Mouse (Mus musculus) lung, embryonic 15.5 days (tissue): Measurements from ENCODE around the gene Babam2. TPM values are rescaled to one million over a fixed set of nuclear protein-coding genes. Genes with fewer than 3 reads are reported as not detected.

ENCODE experiments used
- ATAC-seq: fragments of 200-750 bp; cut with Nextera tagmentation; 2 replicates; pipeline ENCODE4 v1.8.0; 2017; ENCODE audit warnings: moderate number of reproducible peaks, borderline replicate concordance; ENCODE audit not compliant: low FRiP score, low TSS enrichment; ENCODE audit errors: extremely low read depth
- H3K27ac ChIP-seq: fragments of 300-500 bp; sonication (generic); 2 replicates; pipeline ENCODE4 v1.5.1; 2015; ENCODE audit warnings: moderate library complexity, mild to moderate bottlenecking, inconsistent platforms
- H3K27me3 ChIP-seq: fragments of 300-500 bp; sonication (generic); 2 replicates; pipeline ENCODE4 v1.6.1; 2015; ENCODE audit warnings: inconsistent platforms
- H3K36me3 ChIP-seq: fragments of 300-500 bp; sonication (generic); 2 replicates; pipeline ENCODE4 v1.6.1; 2015; ENCODE audit warnings: inconsistent platforms
- H3K4me1 ChIP-seq: fragments of 300-500 bp; sonication (generic); 2 replicates; pipeline ENCODE4 v1.6.1; 2015; ENCODE audit warnings: inconsistent platforms
- H3K4me2 ChIP-seq: fragments of 300-500 bp; sonication (generic); 2 replicates; pipeline ENCODE4 v1.6.1; 2015; ENCODE audit warnings: inconsistent platforms, mild to moderate bottlenecking, moderate library complexity
- H3K4me3 ChIP-seq: fragments of 300-500 bp; sonication (generic); 2 replicates; pipeline ENCODE4 v1.5.1; 2015; ENCODE audit warnings: mild to moderate bottlenecking, inconsistent platforms
- H3K9ac ChIP-seq: fragments of 300-500 bp; sonication (generic); 2 replicates; pipeline ENCODE4 v1.6.1; 2015; ENCODE audit warnings: inconsistent platforms
- H3K9me3 ChIP-seq: fragments of 300-500 bp; sonication (generic); 2 replicates; pipeline ENCODE4 v1.6.1; 2016; ENCODE audit warnings: inconsistent platforms
- WGBS: fragments of 180-500 bp; shearing (Covaris S2); methylation state at CpG from one replicate; pipeline ENCODE4 v1.1.7; 2015; 5-methylcytosine and 5-hydroxymethylcytosine counted together
- polyA plus RNA-seq: library from polyadenylated mRNA; unstranded; fragments of >200 nt; fragmentation: Nextera tagmentation; extraction: Ambion mirVana; gene quantifications from 2 replicates; pipeline ENCODE4 v1.2.1, GENCODE M21; 2015

Babam2 gene
- polyA plus RNA-seq, 1 experiment from 2014 or later = 59.9 TPM

DNA sequence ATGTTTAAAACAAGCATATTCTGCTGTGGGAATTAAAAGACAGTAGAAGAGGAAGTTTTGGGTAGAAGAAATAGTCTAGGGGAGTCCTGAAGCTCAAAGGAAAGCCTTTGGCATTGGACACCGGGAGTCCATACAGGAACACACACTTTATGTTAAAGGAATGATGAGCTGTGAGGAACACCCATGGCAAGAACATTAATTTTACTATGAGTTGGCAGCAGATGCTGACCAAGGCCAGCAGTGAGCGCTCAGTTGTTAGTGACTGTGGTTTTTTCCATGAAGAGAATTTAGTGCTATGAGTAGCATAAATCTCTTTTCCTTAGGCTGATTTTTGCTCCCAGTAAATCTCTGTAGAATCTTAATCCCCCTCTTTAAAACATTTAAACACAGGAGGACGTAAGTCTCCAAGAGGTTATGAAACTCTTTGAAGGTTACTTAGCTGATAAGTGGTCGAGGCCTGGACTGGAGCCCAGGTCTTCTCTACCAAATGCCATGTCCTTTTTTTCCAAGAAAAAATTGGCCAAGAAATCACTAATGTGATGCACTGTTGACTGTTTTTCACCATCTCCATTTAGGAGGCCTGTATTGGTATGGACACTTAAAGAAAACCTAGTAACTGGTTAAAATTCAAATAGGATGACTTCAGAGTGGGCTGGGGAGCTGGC is 18.1 kb downstream of the Babam2 start:
- no peak overlapping the region for H3K9ac ChIP-seq
- peaks cover 8% of the 10 kb centered on the region for H3K4me1 ChIP-seq
- 29% methylated on average over 4 of the region's 4 CpGs for WGBS
- ATAC-seq = no peak
- no peak overlapping the region for H3K4me3 ChIP-seq
- H3K9me3 ChIP-seq = no peaks in the 10 kb centered on the region
- H3K27me3 ChIP-seq = no peaks in the 10 kb centered on the region
- H3K4me2 ChIP-seq = no peak overlapping the region
- H3K27ac ChIP-seq = peak overlapping the region; percentile 69
- H3K36me3 ChIP-seq = no peaks in the 10 kb centered on the region

DNA sequence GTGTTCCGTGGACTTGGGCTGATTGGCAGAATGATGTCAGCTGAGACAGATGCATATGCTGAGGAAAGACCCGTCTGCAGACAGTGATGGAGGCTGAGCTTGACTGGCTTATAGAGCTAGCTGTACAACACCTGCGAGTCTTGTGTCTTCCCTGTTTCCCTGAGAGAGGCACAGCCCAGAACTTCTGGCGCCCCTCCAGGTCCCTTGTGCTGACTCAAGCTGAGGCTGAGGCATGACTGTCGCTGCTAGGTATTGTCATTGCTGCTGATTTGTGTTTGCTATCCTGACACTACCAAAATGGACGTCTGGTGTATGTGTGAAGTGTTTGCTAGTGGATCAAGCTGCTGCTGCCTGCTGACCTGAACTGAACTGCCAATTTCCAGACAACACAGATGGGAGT is 27.0 kb downstream of the Babam2 start:
- Histone ChIP-seq H3K36me3 (no peaks in the 10 kb centered on the region), H3K9ac (no peak overlapping the region), H3K27me3 (no peaks in the 10 kb centered on the region), H3K4me3 (no peak overlapping the region), H3K27ac (no peak overlapping the region), H3K4me2 (no peak overlapping the region), H3K9me3 (no peaks in the 10 kb centered on the region), H3K4me1 (no peaks in the 10 kb centered on the region)
- no peak for ATAC-seq
- WGBS = 60% methylated on average over 6 of the region's 6 CpGs

DNA sequence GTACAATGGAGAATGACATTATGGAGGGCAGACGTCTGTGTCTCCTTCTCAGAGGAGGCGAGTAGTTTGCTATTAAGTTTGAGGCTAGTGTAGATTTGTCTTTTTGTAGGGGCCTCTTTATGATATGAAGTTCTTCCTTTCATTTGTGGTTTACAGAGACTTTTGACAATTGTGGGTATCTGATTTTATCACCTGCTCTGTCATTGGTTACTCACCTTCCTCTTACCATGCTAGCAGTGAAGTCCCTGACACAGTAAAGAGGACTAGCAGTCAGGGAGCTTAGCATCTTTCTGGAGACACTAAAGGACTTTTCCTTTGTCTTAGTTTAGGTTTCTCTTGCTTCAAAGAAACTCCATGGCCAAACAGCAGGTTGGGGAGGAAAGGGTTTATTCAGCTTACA is 28.4 kb downstream of the Babam2 start:
- Histone ChIP-seq H3K9ac (no peak overlapping the region), H3K4me1 (no peaks in the 10 kb centered on the region), H3K27ac (no peak overlapping the region), H3K36me3 (no peaks in the 10 kb centered on the region), H3K4me2 (no peak overlapping the region), H3K9me3 (no peaks in the 10 kb centered on the region), H3K4me3 (no peak overlapping the region), H3K27me3 (no peaks in the 10 kb centered on the region)
- no peak for ATAC-seq
- 84% methylated on average over 2 of the region's 2 CpGs for WGBS

DNA sequence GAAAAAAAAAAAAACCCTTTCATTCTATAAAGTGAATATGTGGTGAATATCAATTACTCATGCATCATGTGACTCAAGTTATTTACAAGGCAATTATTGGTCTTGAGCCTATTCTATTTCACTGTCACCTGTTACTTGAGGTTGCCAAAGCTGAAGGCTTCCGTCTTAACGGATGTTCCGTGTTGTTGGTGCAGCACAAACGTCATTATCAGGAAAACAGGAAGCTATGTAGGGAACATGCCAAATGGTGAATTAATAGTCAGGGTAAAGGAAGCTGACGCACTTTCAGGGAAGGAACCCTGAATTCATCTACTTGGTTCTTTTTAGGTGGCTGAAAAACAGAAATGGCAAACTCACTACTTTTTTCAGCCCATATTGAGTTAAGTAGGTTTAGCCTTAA is 30.0 kb downstream of the Babam2 start:
- Histone ChIP-seq H3K9me3 (no peaks in the 10 kb centered on the region), H3K27me3 (no peaks in the 10 kb centered on the region), H3K27ac (no peak overlapping the region), H3K9ac (no peak overlapping the region), H3K4me1 (no peaks in the 10 kb centered on the region), H3K4me3 (no peak overlapping the region), H3K4me2 (no peak overlapping the region), H3K36me3 (no peaks in the 10 kb centered on the region)
- no peak for ATAC-seq
- 73% methylated on average over 5 of the region's 5 CpGs for WGBS

DNA sequence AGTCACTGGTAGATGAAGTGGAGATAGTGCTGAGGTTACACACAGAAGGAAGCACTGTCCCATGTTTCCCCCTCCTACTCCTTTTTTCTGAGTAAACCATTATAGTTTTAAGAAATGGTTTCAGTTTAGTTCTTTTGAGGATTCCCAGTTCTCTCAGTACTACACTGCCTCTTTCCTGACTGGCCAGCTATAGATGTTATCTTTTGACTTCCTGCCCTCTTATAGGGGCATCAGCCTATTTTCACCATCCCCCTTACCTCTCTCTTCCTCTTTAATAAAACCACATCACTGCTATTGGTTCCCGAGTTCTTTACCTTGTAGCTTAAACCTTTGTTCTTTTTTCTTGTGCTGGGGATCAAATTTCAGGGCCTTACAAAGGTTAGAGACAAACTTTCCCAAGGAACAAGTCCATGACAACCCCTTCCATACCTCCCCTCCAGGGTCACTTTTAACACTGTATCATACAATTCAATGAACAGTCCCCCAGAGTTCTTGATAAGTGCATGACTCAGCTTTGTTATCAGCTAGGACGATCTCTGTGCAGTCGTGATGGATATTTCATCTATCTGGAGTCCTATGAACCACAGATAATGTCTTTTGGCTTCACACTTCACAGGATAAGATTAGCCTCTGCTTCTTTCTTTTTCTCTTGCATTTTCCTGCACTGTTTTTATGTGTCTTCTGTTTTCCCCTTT is 35.3 kb downstream of the Babam2 start:
- no peak overlapping the region for H3K4me3 ChIP-seq
- ATAC-seq = no peak
- no peak overlapping the region for H3K4me2 ChIP-seq
- H3K4me1 ChIP-seq = no peaks in the 10 kb centered on the region
- no peak overlapping the region for H3K27ac ChIP-seq
- WGBS = 19% methylated on average over 3 of the region's 3 CpGs
- no peaks in the 10 kb centered on the region for H3K36me3 ChIP-seq
- no peaks in the 10 kb centered on the region for H3K9me3 ChIP-seq
- H3K27me3 ChIP-seq = no peaks in the 10 kb centered on the region
- no peak overlapping the region for H3K9ac ChIP-seq

DNA sequence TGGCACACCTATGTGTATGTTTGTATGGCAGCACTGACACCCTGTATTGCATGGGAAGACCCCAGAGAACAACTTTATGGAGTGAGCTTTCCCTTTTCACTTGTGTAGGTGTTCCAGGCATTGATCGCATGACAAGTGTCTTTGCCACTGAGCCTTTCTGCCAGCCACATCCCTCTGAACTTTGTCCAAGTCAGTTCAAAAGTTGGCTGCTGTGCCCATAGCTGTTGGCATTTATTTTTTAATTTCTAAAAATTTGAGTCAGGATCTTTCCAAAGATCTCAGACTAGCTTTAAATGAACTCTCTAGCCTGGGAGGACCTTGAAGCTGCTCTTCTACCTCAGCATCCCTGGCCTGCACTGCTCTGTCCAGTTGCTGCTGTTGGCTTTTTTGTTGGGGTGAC is 44.4 kb downstream of the Babam2 start:
- H3K27ac ChIP-seq = no peak overlapping the region
- H3K4me3 ChIP-seq = no peak overlapping the region
- 94% methylated on average over 1 of the region's 1 CpGs for WGBS
- H3K4me2 ChIP-seq = no peak overlapping the region
- H3K27me3 ChIP-seq = no peaks in the 10 kb centered on the region
- H3K9me3 ChIP-seq = no peaks in the 10 kb centered on the region
- no peak for ATAC-seq
- 0 out of 2 replicates have a peak, but pooled peaks cover 3% of the 10 kb centered on the region for H3K4me1 ChIP-seq
- no peak overlapping the region for H3K9ac ChIP-seq
- H3K36me3 ChIP-seq = no peaks in the 10 kb centered on the region

DNA sequence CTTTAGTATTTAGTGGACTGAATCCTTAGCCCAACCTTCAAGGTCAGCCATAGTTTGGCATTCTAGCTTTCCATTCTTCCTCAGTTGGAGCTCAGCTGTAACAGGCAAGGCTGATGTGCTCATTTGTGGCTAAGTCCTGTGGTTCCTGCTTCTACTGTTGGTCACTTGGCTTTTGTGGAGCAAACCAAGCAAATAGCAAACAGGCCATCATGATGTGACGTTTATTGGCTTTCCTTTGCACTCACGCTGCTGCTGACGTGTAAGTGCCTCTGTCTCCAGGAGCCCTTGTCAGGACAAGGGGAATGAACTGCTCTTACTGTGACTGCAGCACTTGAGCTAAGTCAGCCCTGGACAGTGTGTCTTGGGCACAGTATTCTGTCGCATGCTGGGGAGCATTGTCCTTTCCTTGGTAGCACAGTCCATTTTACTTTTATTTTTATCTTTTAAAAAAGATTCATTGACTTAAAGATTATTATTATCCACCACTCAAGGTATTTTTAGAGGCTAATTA is 45.1 kb downstream of the Babam2 start:
- no peak overlapping the region for H3K4me2 ChIP-seq
- H3K9me3 ChIP-seq = no peaks in the 10 kb centered on the region
- H3K9ac ChIP-seq = no peak overlapping the region
- no peak overlapping the region for H3K27ac ChIP-seq
- no peaks in the 10 kb centered on the region for H3K27me3 ChIP-seq
- no peak for ATAC-seq
- WGBS = 53% methylated on average over 4 of the region's 4 CpGs
- H3K4me3 ChIP-seq = no peak overlapping the region
- 0 out of 2 replicates have a peak, but pooled peaks cover 3% of the 10 kb centered on the region for H3K4me1 ChIP-seq
- H3K36me3 ChIP-seq = no peaks in the 10 kb centered on the region

DNA sequence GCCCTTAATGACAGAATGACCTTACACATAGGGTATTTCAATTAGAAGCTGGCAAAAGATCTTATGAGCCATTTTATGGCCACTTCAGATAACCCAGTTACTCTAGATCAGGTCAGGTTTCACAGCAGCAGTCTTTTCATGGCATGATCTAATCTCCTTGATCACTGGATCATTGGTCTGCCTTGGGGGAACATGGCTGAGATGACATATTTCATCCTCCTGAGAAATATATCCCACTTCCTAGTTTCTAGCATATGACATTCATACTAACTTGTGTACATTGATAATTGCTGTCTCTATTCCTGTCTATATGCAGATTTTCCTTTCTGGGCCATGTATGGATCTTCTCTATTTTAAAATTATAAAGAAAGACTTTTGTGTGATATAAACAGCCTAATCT is 51.9 kb downstream of the Babam2 start:
- H3K27ac ChIP-seq = no peak overlapping the region

DNA sequence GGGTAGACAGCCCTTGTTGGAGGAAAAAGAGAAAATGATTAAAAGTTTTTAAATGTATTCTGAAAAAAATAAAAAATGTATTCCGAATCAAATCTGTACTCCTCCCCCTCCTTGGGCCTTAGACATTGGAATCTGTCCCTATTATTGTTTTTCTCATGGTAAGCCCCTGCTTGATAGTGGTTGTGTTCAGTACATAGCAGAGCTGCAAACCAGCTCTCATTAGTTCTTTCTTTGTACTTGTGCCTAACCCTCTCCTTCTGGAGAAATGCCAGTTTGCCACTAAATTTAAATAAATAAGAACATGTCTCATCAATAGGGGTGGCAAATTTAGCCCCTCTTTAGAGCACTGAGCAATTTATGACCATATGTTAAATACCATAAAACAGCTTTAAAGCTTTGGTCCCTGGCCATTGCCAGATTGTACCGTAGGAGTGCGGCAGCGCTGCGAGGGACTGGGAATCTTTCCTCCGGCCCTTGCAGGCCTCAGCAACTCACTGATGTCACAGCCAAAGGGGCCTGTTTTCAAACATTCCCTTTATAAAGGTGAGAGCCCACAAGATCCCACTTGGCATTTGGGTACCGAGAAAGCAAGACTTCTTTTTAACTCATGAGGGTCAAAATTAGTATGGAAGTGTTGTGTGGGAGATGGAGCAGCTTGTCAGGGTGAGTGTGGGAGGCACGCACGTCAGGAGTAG is 52.9 kb downstream of the Babam2 start:
- ATAC-seq = no peak
- no peak overlapping the region for H3K4me2 ChIP-seq
- no peaks in the 10 kb centered on the region for H3K4me1 ChIP-seq
- no peak overlapping the region for H3K27ac ChIP-seq
- H3K4me3 ChIP-seq = no peak overlapping the region
- H3K36me3 ChIP-seq = no peaks in the 10 kb centered on the region
- WGBS = 71% methylated on average over 9 of the region's 9 CpGs
- no peaks in the 10 kb centered on the region for H3K9me3 ChIP-seq
- H3K9ac ChIP-seq = no peak overlapping the region
- H3K27me3 ChIP-seq = no peaks in the 10 kb centered on the region

More for the DNA sequence above, 51.9 kb downstream of the Babam2 start:
- Histone ChIP-seq H3K36me3 (no peaks in the 10 kb centered on the region), H3K4me3 (no peak overlapping the region), H3K9ac (no peak overlapping the region), H3K27me3 (no peaks in the 10 kb centered on the region), H3K4me1 (no peaks in the 10 kb centered on the region), H3K9me3 (no peaks in the 10 kb centered on the region), H3K4me2 (no peak overlapping the region)
- no peak for ATAC-seq

DNA sequence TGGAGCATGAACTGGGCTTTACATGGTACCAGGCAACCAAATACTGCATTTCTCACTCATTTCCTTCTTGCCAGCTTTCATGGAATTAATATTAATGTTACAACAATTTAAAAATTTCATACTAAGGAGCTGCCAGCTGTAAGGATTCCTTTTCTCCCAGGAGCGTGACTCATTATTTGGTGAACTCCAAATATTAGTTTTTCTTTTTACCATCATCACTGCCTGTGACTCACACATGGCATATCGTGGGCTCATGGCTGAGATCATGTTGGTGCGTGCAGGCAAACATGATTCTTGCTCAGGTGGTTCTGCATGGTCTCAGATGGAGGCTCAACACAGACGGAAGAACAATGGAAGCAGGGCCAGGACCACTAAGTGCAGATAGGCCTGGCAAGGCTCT is 53.5 kb downstream of the Babam2 start:
- Histone ChIP-seq H3K9ac (no peak overlapping the region), H3K9me3 (no peaks in the 10 kb centered on the region), H3K27ac (no peak overlapping the region), H3K4me2 (no peak overlapping the region), H3K27me3 (no peaks in the 10 kb centered on the region), H3K4me1 (no peaks in the 10 kb centered on the region), H3K4me3 (no peak overlapping the region), H3K36me3 (no peaks in the 10 kb centered on the region)
- no peak for ATAC-seq
- WGBS = 85% methylated on average over 4 of the region's 4 CpGs

DNA sequence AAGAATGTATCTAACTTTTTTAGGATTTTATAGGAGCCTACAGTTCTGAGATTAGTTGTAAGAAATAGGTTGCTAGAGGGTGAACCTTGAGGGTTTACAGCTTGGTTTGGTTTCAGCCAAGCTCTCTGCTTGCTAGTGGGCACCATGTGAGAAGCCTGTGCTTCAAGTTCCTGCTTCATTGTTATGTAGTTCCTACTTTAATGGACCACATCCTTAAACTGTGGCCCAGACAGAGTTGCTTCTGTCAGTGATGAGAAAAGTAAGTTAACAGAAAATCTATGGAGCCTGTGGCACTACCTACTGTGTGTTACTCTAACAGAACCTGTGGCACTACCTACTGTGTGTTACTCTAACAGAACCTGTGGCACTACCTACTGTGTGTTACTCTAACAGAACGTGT is 57.1 kb downstream of the Babam2 start:
- Histone ChIP-seq H3K9me3 (no peaks in the 10 kb centered on the region), H3K27ac (no peak overlapping the region), H3K4me2 (no peak overlapping the region), H3K27me3 (no peaks in the 10 kb centered on the region), H3K36me3 (no peaks in the 10 kb centered on the region), H3K4me1 (no peaks in the 10 kb centered on the region), H3K9ac (no peak overlapping the region), H3K4me3 (no peak overlapping the region)
- no peak for ATAC-seq
- 78% methylated on average over 1 of the region's 1 CpGs for WGBS

DNA sequence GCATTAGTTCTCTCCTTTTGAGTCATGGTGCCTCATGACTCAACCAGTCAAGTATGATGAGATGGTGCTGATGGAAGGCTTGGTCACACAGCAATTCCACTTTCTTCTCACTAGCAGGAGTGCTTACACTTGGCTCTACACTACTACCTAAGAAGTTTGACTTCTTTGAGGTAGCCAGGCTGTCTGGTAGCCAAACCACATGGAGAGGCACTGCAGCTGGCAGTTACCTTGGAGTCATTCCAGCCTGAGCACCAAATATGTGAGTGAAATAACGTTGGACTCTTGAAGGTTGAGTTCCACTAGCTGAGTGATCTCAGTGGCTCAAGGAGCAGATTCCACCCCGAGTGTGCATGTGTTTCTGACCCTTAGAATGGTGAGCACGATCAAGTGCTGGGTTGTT is 57.8 kb downstream of the Babam2 start:
- no peaks in the 10 kb centered on the region for H3K9me3 ChIP-seq
- no peak overlapping the region for H3K4me3 ChIP-seq
- no peak overlapping the region for H3K4me2 ChIP-seq
- no peak for ATAC-seq
- H3K4me1 ChIP-seq = no peaks in the 10 kb centered on the region
- H3K27ac ChIP-seq = no peak overlapping the region
- 65% methylated on average over 3 of the region's 3 CpGs for whole genome bisulfite sequencing
- H3K27me3 ChIP-seq = no peaks in the 10 kb centered on the region
- no peaks in the 10 kb centered on the region for H3K36me3 ChIP-seq
- no peak overlapping the region for H3K9ac ChIP-seq
